Mouse (Mus musculus): Measurements from ENCODE around the gene Pde2a.

GRCm38 (mm10) chr7:101412796-101413195, 8.7 kb upstream of the Pde2a start:
- peak; percentile 100 for TF ChIP-seq CTCF (IDR thresholded peaks at IDR 0.05; ENCODE audit: low read depth, low read length)
- no peak for TF ChIP-seq POLR2A (IDR thresholded peaks at IDR 0.05; ENCODE audit: insufficient read depth, low read length)

All from ES-Bruce4 (cell line).